ENCODE assay signal across 25 mouse cellular contexts in the genomic region with DNA sequence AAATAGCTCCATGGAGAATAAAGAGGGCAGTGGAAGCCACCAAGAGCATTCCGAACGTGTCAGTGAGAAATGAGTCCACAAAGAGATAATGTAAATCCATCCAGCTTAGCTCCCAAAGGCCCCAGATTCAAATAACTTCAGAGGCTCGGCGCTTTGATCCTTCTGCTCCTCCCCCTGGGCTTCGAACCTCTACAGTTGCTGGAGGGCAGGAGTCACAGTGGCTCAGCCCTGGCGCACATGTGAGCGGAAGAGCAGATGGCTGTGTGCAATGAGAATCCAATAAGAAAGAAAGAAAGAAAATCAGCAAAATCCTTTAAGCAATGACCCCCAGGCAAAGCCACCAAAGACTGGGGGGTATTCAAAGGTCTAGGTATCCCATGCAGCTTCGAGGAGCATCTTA.
DNase-seq lines count a peak whose midpoint lies in the region; ATAC-seq and TF ChIP-seq lines count a peak whose summit lies in the region.
"Had no signal": no experiment of that assay in that cellular context is flagged by ENCODE, and none has a peak within 500 bp of the region (broad histone marks: within the 10 kb centered on the region; RNA-seq: fewer than 3 reads in every experiment).

No protein-coding gene starts in this region.

- TF ChIP-seq POLR2A in brain, embryonic 14.5 days (IDR thresholded peaks at IDR 0.05; ENCODE audit: borderline replicate concordance, extremely low read depth, insufficient read depth, insufficient read length, poor library complexity, severe bottlenecking) = no peak

- no peaks in the 10 kb centered on the region for H3K27me3 ChIP-seq in midbrain, embryonic 12.5 days
- no peaks in the 10 kb centered on the region for H3K27me3 ChIP-seq in midbrain, embryonic 15.5 days (replicated peaks)
- H3K27me3 ChIP-seq: CH12.LX; embryonic facial prominence, embryonic 13.5 days; embryonic facial prominence, embryonic 15.5 days; forebrain, embryonic 12.5 days; Patski had no signal

- intact Hi-C loops in heart, postnatal 14 days (cut with DNase I) = no loop called here

- peak; percentile 60; the same call in 1 of the 2 replicates for ATAC-seq in midbrain, embryonic 12.5 days (ENCODE audit: low FRiP score, low read depth)
- ATAC-seq in midbrain, embryonic 15.5 days (replicated peaks) = no peak
- ATAC-seq: activated CD4-positive, CD25-positive, alpha-beta regulatory T cell, adult 4 months; CD4-positive, CD25-positive, alpha-beta regulatory T cell, adult 4 months; forebrain, embryonic 14.5 days; Patski had no signal

- H3K9ac ChIP-seq in midbrain, embryonic 12.5 days (replicated peaks) = no peak overlapping the region
- no peak overlapping the region for H3K9ac ChIP-seq in midbrain, embryonic 15.5 days
- H3K9ac ChIP-seq: embryonic facial prominence, embryonic 13.5 days; embryonic facial prominence, embryonic 15.5 days; forebrain, embryonic 12.5 days; forebrain, postnatal 0 days had no signal

- no peak for TF ChIP-seq CTCF in brain, embryonic 14.5 days (IDR thresholded peaks at IDR 0.05; ENCODE audit: borderline replicate concordance, extremely low read depth, insufficient read depth, insufficient read length)

- no peak overlapping the region for H3K4me2 ChIP-seq in midbrain, embryonic 12.5 days (replicated peaks)
- H3K4me2 ChIP-seq in midbrain, embryonic 15.5 days = no peak overlapping the region
- H3K4me2 ChIP-seq: embryonic facial prominence, embryonic 13.5 days; embryonic facial prominence, embryonic 15.5 days; forebrain, embryonic 12.5 days had no signal

- 53% methylated on average over 8 of the region's 8 CpGs for WGBS in midbrain, embryonic 12.5 days
- WGBS in midbrain, embryonic 15.5 days = 44% methylated on average over 8 of the region's 8 CpGs

- H3K4me1 ChIP-seq in midbrain, embryonic 12.5 days = no peaks in the 10 kb centered on the region
- no peaks in the 10 kb centered on the region for H3K4me1 ChIP-seq in midbrain, embryonic 15.5 days
- H3K4me1 ChIP-seq: embryonic facial prominence, embryonic 13.5 days had no signal

- no peak overlapping the region for H3K27ac ChIP-seq in midbrain, embryonic 12.5 days (replicated peaks)
- no peak overlapping the region for H3K27ac ChIP-seq in midbrain, embryonic 15.5 days
- H3K27ac ChIP-seq: embryonic facial prominence, embryonic 13.5 days; embryonic facial prominence, embryonic 15.5 days; forebrain, embryonic 10.5 days; forebrain, embryonic 12.5 days had no signal

- H3K9me3 ChIP-seq in midbrain, embryonic 12.5 days = no peaks in the 10 kb centered on the region
- no peaks in the 10 kb centered on the region for H3K9me3 ChIP-seq in midbrain, embryonic 15.5 days
- H3K9me3 ChIP-seq: embryonic facial prominence, embryonic 13.5 days; embryonic facial prominence, embryonic 15.5 days; forebrain, embryonic 10.5 days; forebrain, embryonic 12.5 days had no signal

- H3K4me3 ChIP-seq in midbrain, embryonic 12.5 days = no peak overlapping the region
- H3K4me3 ChIP-seq in midbrain, embryonic 15.5 days = no peak overlapping the region
- H3K4me3 ChIP-seq: embryonic facial prominence, embryonic 13.5 days; embryonic facial prominence, embryonic 15.5 days; erythroblast, embryonic 14.5 days; forebrain, embryonic 10.5 days; forebrain, embryonic 12.5 days had no signal

- no peaks in the 10 kb centered on the region for H3K36me3 ChIP-seq in midbrain, embryonic 12.5 days
- H3K36me3 ChIP-seq in midbrain, embryonic 15.5 days (replicated peaks) = no peaks in the 10 kb centered on the region
- H3K36me3 ChIP-seq: embryonic facial prominence, embryonic 13.5 days; embryonic facial prominence, embryonic 15.5 days; forebrain, embryonic 10.5 days; forebrain, embryonic 12.5 days; G1E had no signal

- peak; percentile 65 for DNase-seq in heart, adult 11 months
- DNase-seq in heart, postnatal 14 days = no peak
- peak; percentile 25 for DNase-seq in brain, embryonic 14.5 days (ENCODE audit: low read depth)
- DNase-seq: adrenal gland, adult 8-10 months; B cell, adult 2 months; cerebellum, adult 11 months; cerebellum, adult 18-20 months; cerebellum, adult 8-10 months; cerebellum, adult 9-11 months; cerebellum, postnatal 36 days; embryo, embryonic 11 days; forebrain, postnatal 0 days had no signal

Comparison
In these comparisons a context has a peak if more than half of its experiments do, and no peak if none do; other contexts are left out.
1. DNase-seq: peak in heart, adult 11 months (single experiment) and brain, embryonic 14.5 days (single experiment); none in heart, postnatal 14 days (0 of 2).